Comparison of ENCODE assay signal across 30 mouse cellular contexts in genomic region chr4:148693417-148693959, GRCm38 (mm10). TPM values are rescaled to one million over a fixed set of nuclear protein-coding genes. Genes with fewer than 3 reads are reported as not detected.
DNase-seq lines count a peak whose midpoint lies in the region; ATAC-seq and TF ChIP-seq lines count a peak whose summit lies in the region.
"Had no signal": no experiment of that assay in that cellular context is flagged by ENCODE, and none has a peak within 500 bp of the region (broad histone marks: within the 10 kb centered on the region; RNA-seq: fewer than 3 reads in every experiment).

No protein-coding gene starts in this region.

- no peak overlapping the region for H3K4me3 ChIP-seq in heart, embryonic 13.5 days
- no peak overlapping the region for H3K4me3 ChIP-seq in lung, embryonic 14.5 days (ENCODE audit: low read depth, low read length)
- no peak overlapping the region for H3K4me3 ChIP-seq in lung, adult 2 months (replicated peaks; ENCODE audit: extremely low read depth, low read depth, low read length)
- H3K4me3 ChIP-seq in MEL (ENCODE audit: control insufficient read depth in 1 of 2, insufficient read depth in 1 of 2, low read depth in 2 of 2, low read length in 2 of 2), result no peak overlapping the region
- H3K4me3 ChIP-seq: embryonic facial prominence, embryonic 13.5 days; embryonic facial prominence, embryonic 15.5 days; erythroblast, embryonic 14.5 days; forebrain, embryonic 10.5 days; forebrain, embryonic 12.5 days had no signal

- H3K9me3 ChIP-seq in heart, embryonic 13.5 days, result no peaks in the 10 kb centered on the region
- H3K9me3 ChIP-seq in lung, embryonic 14.5 days (ENCODE audit: low read depth, low read length), result no peaks in the 10 kb centered on the region
- no peaks in the 10 kb centered on the region for H3K9me3 ChIP-seq in MEL (replicated peaks; ENCODE audit: insufficient read depth, low read length)
- H3K9me3 ChIP-seq: embryonic facial prominence, embryonic 13.5 days; embryonic facial prominence, embryonic 15.5 days; forebrain, embryonic 12.5 days had no signal

- peaks cover 9% of the 10 kb centered on the region for H3K4me1 ChIP-seq in heart, embryonic 13.5 days
- no peaks in the 10 kb centered on the region for H3K4me1 ChIP-seq in lung, embryonic 14.5 days (ENCODE audit: insufficient read depth)
- H3K4me1 ChIP-seq in lung, adult 2 months (ENCODE audit: control insufficient read depth, insufficient read depth, low read length), result no peaks in the 10 kb centered on the region
- peaks cover 4 to 10% of the 10 kb centered on the region in 2 experiments for H3K4me1 ChIP-seq in MEL (ENCODE audit: control insufficient read depth in 1 of 2, insufficient read depth in 2 of 2, low read length in 2 of 2)
- H3K4me1 ChIP-seq: forebrain, embryonic 12.5 days had no signal

- no peak for TF ChIP-seq CTCF in lung, embryonic 14.5 days (IDR thresholded peaks at IDR 0.05; ENCODE audit: low read depth)
- no peak for TF ChIP-seq CTCF in lung, adult 2 months (IDR thresholded peaks at IDR 0.05; ENCODE audit: insufficient read depth, low read length)
- no peak for TF ChIP-seq CTCF in MEL (IDR thresholded peaks at IDR 0.05 in 2 of 3, conservative IDR thresholded peaks at IDR 0.05 in 1 of 3; ENCODE audit: control insufficient read depth in 1 of 3, insufficient read depth in 1 of 3, low read depth in 2 of 3, low read length in 3 of 3, poor library complexity in 1 of 3, severe bottlenecking in 1 of 3)

- H3K9ac ChIP-seq in heart, embryonic 13.5 days, result no peak overlapping the region
- H3K9ac ChIP-seq in lung, embryonic 14.5 days, result no peak overlapping the region
- H3K9ac ChIP-seq in MEL (ENCODE audit: control insufficient read depth, low read depth, low read length, poor library complexity, severe bottlenecking), result no peak overlapping the region
- H3K9ac ChIP-seq: embryonic facial prominence, embryonic 13.5 days; embryonic facial prominence, embryonic 15.5 days; forebrain, embryonic 12.5 days had no signal

- no peak for TF ChIP-seq POLR2A in lung, adult 2 months (IDR thresholded peaks at IDR 0.05; ENCODE audit: borderline replicate concordance, extremely low read depth, low read depth, low read length)
- no peak for TF ChIP-seq POLR2A in MEL (IDR thresholded peaks at IDR 0.05; ENCODE audit: control insufficient read depth in 1 of 2, insufficient read depth in 1 of 2, low read depth in 1 of 2, low read length in 2 of 2, poor library complexity in 1 of 2)

- 0 out of 2 replicates have a peak overlapping the region, but pooled peaks have one; percentile 15 for H3K27ac ChIP-seq in heart, embryonic 13.5 days (replicated peaks)
- no peak overlapping the region for H3K27ac ChIP-seq in lung, embryonic 14.5 days (ENCODE audit: low read depth)
- no peak overlapping the region for H3K27ac ChIP-seq in MEL (ENCODE audit: control insufficient read depth, low read depth, low read length)
- H3K27ac ChIP-seq: embryonic facial prominence, embryonic 13.5 days; embryonic facial prominence, embryonic 15.5 days; forebrain, embryonic 10.5 days; forebrain, embryonic 12.5 days had no signal

- no peak for DNase-seq in heart, adult 18-20 months
- DNase-seq in lung, embryonic 14.5 days, result peak; percentile 57
- DNase-seq in lung, adult 2 months, result no peak
- peak; percentile 62 for DNase-seq in MEL (ENCODE audit: low read depth, low spot score)
- DNase-seq in left cerebral cortex, postnatal 4 days, result no peak
- DNase-seq: adrenal gland, adult 8-10 months; adrenal gland, postnatal 14 days; adrenal gland, postnatal 36 days; cerebellum, adult 11-12 months; cerebellum, adult 2 months; cerebellum, adult 9-10 months; cerebellum, postnatal 10 days; cerebellum, postnatal 36 days; embryo, embryonic 11 days had no signal

- no peak for ATAC-seq in heart, embryonic 13.5 days (ENCODE audit: extremely low read depth, insufficient number of reproducible peaks, low FRiP score, low TSS enrichment)
- ATAC-seq in lung, embryonic 14.5 days (ENCODE audit: insufficient read depth), result no peak; the same call in 1 of the 2 replicates
- ATAC-seq in megakaryocyte progenitor cell, adult 5-6 weeks (replicated peaks; ENCODE audit: poor library complexity), result peak; percentile 65
- no peak for ATAC-seq in megakaryocyte, adult 5-6 weeks (ENCODE audit: poor library complexity, severe bottlenecking)
- ATAC-seq: activated CD4-positive, CD25-positive, alpha-beta regulatory T cell, adult 4 months; forebrain, embryonic 14.5 days; forebrain, embryonic 16.5 days; Patski had no signal

- H3K4me2 ChIP-seq in heart, embryonic 13.5 days, result no peak overlapping the region
- H3K4me2 ChIP-seq in lung, embryonic 14.5 days, result no peak overlapping the region
- H3K4me2 ChIP-seq: embryonic facial prominence, embryonic 13.5 days; embryonic facial prominence, embryonic 15.5 days; forebrain, embryonic 12.5 days had no signal

- H3K27me3 ChIP-seq in heart, embryonic 13.5 days (replicated peaks), result peaks cover 12% of the 10 kb centered on the region
- no peaks in the 10 kb centered on the region for H3K27me3 ChIP-seq in lung, embryonic 14.5 days (ENCODE audit: insufficient read depth, low read length)
- peaks cover 2 to 4% of the 10 kb centered on the region in 2 experiments; a peak in 3 of 4 replicates for H3K27me3 ChIP-seq in MEL (ENCODE audit: control insufficient read depth in 1 of 2, insufficient read depth in 2 of 2, low read length in 2 of 2)
- H3K27me3 ChIP-seq: embryonic facial prominence, embryonic 15.5 days; forebrain, embryonic 12.5 days; Patski had no signal

- intact Hi-C loops in left cerebral cortex, postnatal 4 days (cut with DNase I), result no loop called here

- no peaks in the 10 kb centered on the region for H3K36me3 ChIP-seq in heart, embryonic 13.5 days
- H3K36me3 ChIP-seq in lung, embryonic 14.5 days (ENCODE audit: insufficient read depth), result no peaks in the 10 kb centered on the region
- H3K36me3 ChIP-seq in MEL (ENCODE audit: control insufficient read depth in 1 of 2, insufficient read depth in 2 of 2, low read length in 2 of 2), result peaks cover 0 to 5% of the 10 kb centered on the region in 2 experiments; a peak in 2 of 4 replicates
- H3K36me3 ChIP-seq: embryonic facial prominence, embryonic 13.5 days; embryonic facial prominence, embryonic 15.5 days; forebrain, embryonic 10.5 days; forebrain, embryonic 12.5 days had no signal

- TF ChIP-seq RAD21 in MEL (IDR thresholded peaks at IDR 0.05; ENCODE audit: low read depth, low read length), result no peak

- H3K79me2 ChIP-seq in MEL (ENCODE audit: control insufficient read depth, insufficient read depth, low read length, poor library complexity), result no peaks in the 10 kb centered on the region

- 38% methylated on average over 7 of the region's 7 CpGs for WGBS in heart, embryonic 13.5 days
- 41% methylated on average over 7 of the region's 7 CpGs for WGBS in lung, embryonic 14.5 days
- WGBS in lung, adult 2 months, result 63% methylated on average over 7 of the region's 7 CpGs

- TF ChIP-seq EP300 in MEL (IDR thresholded peaks at IDR 0.05; ENCODE audit: low read depth in 1 of 2, low read length in 2 of 2), result peak in 1 of 2 experiments; percentile 54; a peak in 2 of 4 replicates

TF ChIP-seq in MEL, 35 proteins besides CTCF, POLR2A, EP300 and RAD21:
- no peak for TF ChIP-seq E2F4 (IDR thresholded peaks at IDR 0.05; ENCODE audit: borderline replicate concordance, low read depth, low read length)
- peak; percentile 20; the same call in 1 of the 2 replicates for TF ChIP-seq ETS1 (IDR thresholded peaks at IDR 0.05; ENCODE audit: low read depth, low read length)
- no peak; the same call in 1 of the 2 replicates for TF ChIP-seq MAFK (IDR thresholded peaks at IDR 0.05; ENCODE audit: borderline replicate concordance, low read depth, low read length)
- no peak for TF ChIP-seq UBTF (IDR thresholded peaks at IDR 0.05; ENCODE audit: borderline replicate concordance, insufficient read depth, low read depth, low read length)
- TF ChIP-seq TBP (IDR thresholded peaks at IDR 0.05; ENCODE audit: low read depth, low read length), result no peak
- no peak for TF ChIP-seq MXI1 (IDR thresholded peaks at IDR 0.05; ENCODE audit: low read depth, low read length)
- TF ChIP-seq CHD2 (IDR thresholded peaks at IDR 0.05; ENCODE audit: low read length), result no peak
- no peak for TF ChIP-seq USF1 (IDR thresholded peaks at IDR 0.05; ENCODE audit: low read depth, low read length)
- TF ChIP-seq CHD1 (IDR thresholded peaks at IDR 0.05; ENCODE audit: low read depth, low read length), result no peak
- no peak for TF ChIP-seq SMC3 (IDR thresholded peaks at IDR 0.05; ENCODE audit: low read depth, low read length)
- TF ChIP-seq USF2 (IDR thresholded peaks at IDR 0.05; ENCODE audit: borderline replicate concordance in 1 of 2, insufficient read depth in 1 of 2, low read depth in 1 of 2, low read length in 2 of 2), result no peak
- TF ChIP-seq GATA1 (IDR thresholded peaks at IDR 0.05; ENCODE audit: low read depth, low read length), result peak; percentile 78
- no peak for TF ChIP-seq JUND (IDR thresholded peaks at IDR 0.05; ENCODE audit: low read depth, low read length)
- no peak for TF ChIP-seq ZKSCAN1 (IDR thresholded peaks at IDR 0.05; ENCODE audit: low read depth, low read length)
- TF ChIP-seq BHLHE40 (IDR thresholded peaks at IDR 0.05; ENCODE audit: borderline replicate concordance, low read depth, low read length), result no peak
- TF ChIP-seq KAT2A (conservative IDR thresholded peaks at IDR 0.05; ENCODE audit: low read depth, low read length), result no peak
- TF ChIP-seq NELFE (IDR thresholded peaks at IDR 0.05; ENCODE audit: low read depth, low read length), result no peak
- peak; percentile 70 for TF ChIP-seq NRF1 (IDR thresholded peaks at IDR 0.05; ENCODE audit: insufficient read depth, low read depth, low read length, poor library complexity, severe bottlenecking)

RNA-seq across cellular contexts. Expression of gene Gm572, which starts 50.4 kb away (rescaled TPM):
- 0.17 and 0.28 TPM in 2 replicates for polyA plus RNA-seq in heart, embryonic 13.5 days (2015; fragmentation: Nextera tagmentation; extraction: Ambion mirVana)
- 1 to 10 TPM; 5.8 to 6.1 TPM for total RNA-seq in heart, adult 18-20 months (2021)
- not detected in 2 replicates for polyA plus RNA-seq in lung, embryonic 14.5 days (2014; fragmentation: Nextera tagmentation; extraction: Ambion mirVana)
- 0.13 TPM in 1 of 2 replicates, not detected in the other for polyA plus RNA-seq in lung, adult 2 months (2012; rRNA removed)
- not detected in 2 replicates for total RNA-seq in MEL (2012; rRNA removed)
- polyA plus RNA-seq in MEL (2012; ENCODE audit: insufficient read depth in 1 of 2, insufficient read length in 2 of 2, low read depth in 1 of 2, low replicate concordance in 2 of 2, missing spikeins in 1 of 2), result not detected
- total RNA-seq in megakaryocyte progenitor cell, adult 5-6 weeks (2015), result not detected in 2 replicates
- total RNA-seq in megakaryocyte progenitor cell, adult 5-6 weeks (2017), result not detected in 2 replicates
- total RNA-seq in left cerebral cortex, postnatal 4 days (2021), result not detected
- 0.23 and 0.29 TPM in 2 replicates for total RNA-seq in megakaryocyte, adult 5-6 weeks (2015)
- not detected in 2 replicates for total RNA-seq in megakaryocyte, adult 5-6 weeks (2017)
- total RNA-seq: adrenal gland, adult 18-20 months; adrenal gland, adult 8-10 months; adrenal gland, postnatal 14 days; adrenal gland, postnatal 36 days; common myeloid progenitor, adult 5-6 weeks had no signal
- polyA plus RNA-seq: activated CD4-positive, CD25-positive, alpha-beta regulatory T cell, adult 4 months; C2C12; embryonic facial prominence, embryonic 11.5 days; embryonic facial prominence, embryonic 13.5 days; embryonic facial prominence, embryonic 15.5 days; erythroblast, embryonic 14.5 days; forebrain, embryonic 10.5 days; forebrain, embryonic 12.5 days; forebrain, embryonic 14.5 days; forebrain, embryonic 16.5 days; Patski had no signal

Comparison
In these comparisons a context has a peak if more than half of its experiments do, and no peak if none do; other contexts are left out.
1. DNase-seq: peak in lung, embryonic 14.5 days (single experiment) and MEL (single experiment); none in heart, adult 18-20 months (0 of 2), lung, adult 2 months (single experiment) and left cerebral cortex, postnatal 4 days (single experiment).